Mouse (Mus musculus): ENCODE measurements at regions not wholly inside any gene's neighbourhood (a gene's known extent, or its start where the extent isn't known, plus 50 kb on each side); places are given as distances from the start of the nearest gene placed in this dataset.

GRCm38 (mm10) chr4:124443613-124444108 lies 166.9 kb downstream of the 3100002H09Rik start:
- no peak for DNase-seq

- no peak for DNase-seq
Measured at GRCm38 (mm10) chr4:124443130-124443503, 167.5 kb downstream of the 3100002H09Rik start.

- DNase-seq = no peak
Measured at GRCm38 (mm10) chr4:124442491-124443129, 168.0 kb downstream of the 3100002H09Rik start.

GRCm38 (mm10) chr4:124441737-124442487 lies 168.7 kb downstream of the 3100002H09Rik start:
- DNase-seq = no peak

GRCm38 (mm10) chr4:124435040-124435434 lies 175.6 kb downstream of the 3100002H09Rik start:
- no peak for DNase-seq

GRCm38 (mm10) chr4:124434059-124435039 lies 176.3 kb downstream of the 3100002H09Rik start:
- peak; percentile 45 for DNase-seq

- DNase-seq = no peak
Measured at GRCm38 (mm10) chr4:124433506-124433905, 177.1 kb downstream of the 3100002H09Rik start.

- no peak for DNase-seq
Measured at GRCm38 (mm10) chr4:124431193-124431592, 179.4 kb downstream of the 3100002H09Rik start.

- DNase-seq = no peak
Measured at GRCm38 (mm10) chr4:124428844-124429243, 181.8 kb downstream of the 3100002H09Rik start.

- no peak for DNase-seq
Measured at GRCm38 (mm10) chr4:124422406-124422805, 188.2 kb downstream of the 3100002H09Rik start.

- DNase-seq = no peak
Measured at GRCm38 (mm10) chr4:124418431-124418830, 192.2 kb downstream of the 3100002H09Rik start.

GRCm38 (mm10) chr4:124417176-124417575 lies 193.4 kb downstream of the 3100002H09Rik start:
- DNase-seq = no peak

- DNase-seq = no peak
Measured at GRCm38 (mm10) chr4:124416266-124416665, 194.3 kb downstream of the 3100002H09Rik start.

GRCm38 (mm10) chr4:124414386-124414785 lies 196.2 kb downstream of the 3100002H09Rik start:
- DNase-seq = no peak

- DNase-seq = no peak
Measured at GRCm38 (mm10) chr4:124409279-124409678, 201.3 kb downstream of the 3100002H09Rik start.

GRCm38 (mm10) chr4:124402075-124402474 lies 208.5 kb downstream of the 3100002H09Rik start:
- DNase-seq = no peak

- no peak for DNase-seq
Measured at GRCm38 (mm10) chr4:124400741-124401140, 209.9 kb downstream of the 3100002H09Rik start.

- no peak for DNase-seq
Measured at GRCm38 (mm10) chr4:124400136-124400675, 210.4 kb downstream of the 3100002H09Rik start.

GRCm38 (mm10) chr4:124398354-124398753 lies 212.2 kb downstream of the 3100002H09Rik start:
- DNase-seq = no peak

GRCm38 (mm10) chr4:124396566-124397283 lies 213.9 kb downstream of the 3100002H09Rik start:
- peak; percentile 15 for DNase-seq

GRCm38 (mm10) chr4:124395966-124396395 lies 214.6 kb downstream of the 3100002H09Rik start:
- DNase-seq = no peak

Data from kidney, postnatal 10 days (tissue).